Mouse (Mus musculus): ENCODE data around the gene Eif4a3.

DNA sequence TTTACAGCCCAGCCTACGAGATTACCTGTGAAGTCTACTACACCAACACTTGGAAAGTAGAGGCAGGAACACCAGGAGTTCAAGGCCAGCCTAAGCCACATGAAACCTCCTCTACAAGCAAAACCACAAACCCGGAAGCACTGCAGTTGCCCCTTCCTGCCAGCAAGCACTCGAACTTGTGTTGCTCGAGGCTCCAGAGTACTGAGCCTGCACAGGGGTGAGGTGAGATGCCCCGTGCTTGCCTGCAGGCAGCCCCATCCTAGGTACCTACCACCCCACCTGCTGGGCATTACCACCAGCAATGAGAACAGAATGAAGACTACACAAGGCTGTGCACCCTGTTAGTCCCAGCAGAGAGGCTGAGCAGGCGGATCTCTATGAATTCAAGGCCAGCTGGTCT, 1.9 kb downstream of the Eif4a3 start:
- TF ChIP-seq CTCF (IDR thresholded peaks at IDR 0.05; ENCODE audit: low read depth, low read length), result no peak
- no peak for TF ChIP-seq POLR2AphosphoS5 (IDR thresholded peaks at IDR 0.05; ENCODE audit: insufficient replicate concordance, low read depth, low read length)
- no peak for TF ChIP-seq GATA1 (IDR thresholded peaks at IDR 0.05; ENCODE audit: borderline replicate concordance, low read length)
